Mouse (Mus musculus) thymus, adult 2 months (tissue): Measurements from ENCODE around the gene 1810065E05Rik.

Experiments
- CTCF ChIP-seq: fragments of 200-500 bp; IDR thresholded peaks from 2 replicates; pipeline ENCODE4 v1.5.1; 2012; ENCODE audit warnings: mild to moderate bottlenecking, control low read depth, low read length, moderate library complexity, borderline replicate concordance; ENCODE audit not compliant: control insufficient read depth, poor library complexity, insufficient read depth; ENCODE audit errors: extremely low read depth
- POLR2A ChIP-seq: fragments of 200-500 bp; IDR thresholded peaks from 2 replicates; pipeline ENCODE4 v1.6.1; 2012; ENCODE audit warnings: mild to moderate bottlenecking, low read length, control low read depth, moderate library complexity; ENCODE audit not compliant: control insufficient read depth, poor library complexity, insufficient read depth; ENCODE audit errors: extremely low read depth

- no peak for TF ChIP-seq POLR2A
- no peak for TF ChIP-seq CTCF
Observed at GRCm38 (mm10) chr11:58462170-58462569, 41.3 kb downstream of the 1810065E05Rik start, which contains the start of gene Olfr30.
